Mouse (Mus musculus) mesoderm, embryonic 11.5 days (tissue): ENCODE measurements around the gene Plscr4.

Experiments
- DNase-seq: peaks from one replicate; pipeline ENCODE4 v3.0.0-alpha.2; 2012; ENCODE audit warnings: low read depth, low spot score

Plscr4 gene

GRCm38 (mm10) chr9:92504889-92505288, 47.7 kb downstream of the Plscr4 start:
- DNase-seq, result no peak

- no peak for DNase-seq
These were observed 54.5 kb downstream of the Plscr4 start for GRCm38 (mm10) chr9:92511696-92512095.

- DNase-seq, result no peak
These were observed 59.9 kb downstream of the Plscr4 start for GRCm38 (mm10) chr9:92517036-92517435.

GRCm38 (mm10) chr9:92520751-92521150, 63.6 kb downstream of the Plscr4 start:
- no peak for DNase-seq

- no peak for DNase-seq
These were observed 67.3 kb downstream of the Plscr4 start for GRCm38 (mm10) chr9:92524506-92524905.

- no peak for DNase-seq
These were observed 72.9 kb downstream of the Plscr4 start for GRCm38 (mm10) chr9:92530055-92530454.

GRCm38 (mm10) chr9:92537735-92538134, 80.6 kb downstream of the Plscr4 start:
- DNase-seq, result peak; percentile 61

GRCm38 (mm10) chr9:92538216-92538615, 81.0 kb downstream of the Plscr4 start:
- DNase-seq, result no peak
